Mouse (Mus musculus) B cell, adult 2 months (primary cell): ENCODE results near the gene Map2k2.
A peak's percentile ranks its signal among the peaks of the same experiment; 100 is the strongest.
"Not testable (repeated sequence)": the region's sequence is repeated elsewhere in the genome, so short reads cannot be mapped to it uniquely, and the experiment has no call there.

Experiments
- DNase-seq, 2 experiments: peaks; one replicate each; pipeline ENCODE4 v3.0.0; 2022

The Map2k2 gene

DNA sequence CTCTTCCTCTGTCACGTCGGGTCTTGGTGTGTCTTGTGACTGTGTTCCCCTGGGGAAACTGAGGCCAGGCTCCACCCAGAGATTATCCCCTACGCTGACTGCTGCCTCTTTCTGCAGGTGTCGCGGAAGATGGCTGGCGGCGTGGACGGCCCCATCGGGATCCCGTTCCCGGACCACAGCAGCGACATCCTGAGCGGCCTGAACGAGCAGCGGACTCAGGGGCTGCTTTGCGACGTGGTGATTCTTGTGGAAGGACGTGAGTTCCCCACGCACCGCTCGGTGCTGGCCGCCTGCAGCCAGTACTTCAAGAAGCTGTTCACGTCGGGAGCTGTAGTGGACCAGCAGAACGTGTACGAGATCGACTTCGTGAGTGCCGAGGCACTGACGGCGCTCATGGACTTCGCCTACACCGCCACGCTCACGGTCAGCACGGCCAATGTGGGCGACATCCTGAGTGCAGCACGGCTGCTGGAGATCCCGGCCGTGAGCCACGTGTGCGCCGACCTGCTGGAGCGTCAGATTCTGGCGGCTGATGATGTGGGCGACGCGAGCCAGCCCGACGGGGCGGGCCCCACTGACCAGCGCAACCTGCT lies 38.2 kb downstream of the Map2k2 start:
- no peak for DNase-seq

DNA sequence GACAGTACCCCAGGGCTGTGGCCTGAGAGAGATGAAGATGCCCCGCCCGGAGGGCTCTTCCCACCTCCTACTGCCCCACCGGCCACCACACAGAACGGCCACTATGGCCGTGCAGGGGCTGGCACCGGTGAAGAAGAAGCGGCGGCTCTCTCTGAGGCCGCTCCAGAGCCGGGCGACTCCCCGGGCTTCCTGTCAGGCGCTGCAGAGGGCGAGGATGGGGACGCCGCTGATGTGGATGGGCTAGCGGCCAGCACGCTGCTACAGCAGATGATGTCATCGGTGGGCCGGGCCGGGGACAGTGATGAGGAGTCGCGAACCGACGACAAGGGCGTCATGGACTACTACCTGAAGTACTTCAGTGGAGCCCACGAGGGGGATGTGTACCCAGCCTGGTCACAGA lies 39.0 kb downstream of the Map2k2 start:
- no peak for DNase-seq

DNA sequence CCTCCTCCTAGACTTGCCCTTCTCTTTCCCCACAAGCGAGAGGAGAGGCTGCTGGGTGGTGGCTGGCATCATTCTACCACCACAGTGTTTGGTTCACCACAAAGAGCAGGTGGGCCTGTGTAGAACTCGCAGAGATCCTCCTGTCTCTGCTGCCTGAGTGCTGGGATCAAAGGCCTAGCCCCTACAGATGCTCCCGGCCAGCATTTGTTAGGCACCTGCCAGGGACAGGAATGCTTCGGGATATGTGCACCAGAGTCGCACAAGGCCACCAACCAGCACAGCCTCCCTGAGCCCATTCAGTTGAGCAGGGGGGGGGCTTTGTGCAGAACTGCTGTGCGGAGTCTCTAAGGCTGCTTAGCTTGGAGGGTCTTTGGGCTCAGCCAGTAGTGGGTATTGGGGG lies 39.6 kb downstream of the Map2k2 start:
- DNase-seq = no peak

DNA sequence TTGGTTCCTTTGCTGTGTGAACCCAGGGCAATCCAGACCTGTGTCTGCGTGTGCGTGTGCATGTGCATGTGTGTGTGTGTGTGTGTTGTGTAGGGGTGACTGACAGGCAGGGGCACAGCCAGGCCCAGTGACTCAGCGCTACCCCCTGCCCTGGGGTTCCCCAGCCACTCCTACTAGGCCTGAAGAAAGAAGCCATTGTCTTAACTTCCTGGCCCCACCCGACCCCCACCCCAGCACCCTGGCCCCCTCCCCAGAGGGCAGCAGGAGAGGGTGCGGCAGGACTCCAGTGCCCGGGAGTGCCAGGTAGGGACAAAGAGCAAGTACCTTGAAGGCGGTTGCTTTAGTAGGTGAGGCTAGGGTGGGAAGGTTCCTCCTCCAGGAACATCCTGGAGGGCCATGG lies 40.1 kb downstream of the Map2k2 start:
- DNase-seq = no peak

DNA sequence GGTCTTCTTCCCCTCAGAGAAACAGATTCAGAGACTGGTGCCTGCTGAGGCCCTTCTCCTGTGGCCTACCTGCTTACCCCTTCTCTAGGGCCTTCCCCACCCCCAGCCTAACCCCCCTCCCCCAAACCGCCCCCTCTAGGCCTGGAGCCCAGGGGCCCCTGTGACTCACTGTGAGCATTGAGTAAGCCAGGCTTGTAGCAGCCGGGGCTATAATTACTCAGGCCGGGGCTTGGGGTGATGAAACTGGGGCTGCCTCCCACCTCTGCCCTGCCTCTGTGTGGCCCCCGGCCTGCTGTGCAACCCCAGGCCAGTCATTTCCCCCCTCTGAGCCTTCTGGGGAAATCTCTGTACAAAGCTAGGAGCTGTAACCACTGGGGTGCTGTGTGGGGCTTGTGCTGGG lies 40.6 kb downstream of the Map2k2 start:
- DNase-seq = no peak

DNA sequence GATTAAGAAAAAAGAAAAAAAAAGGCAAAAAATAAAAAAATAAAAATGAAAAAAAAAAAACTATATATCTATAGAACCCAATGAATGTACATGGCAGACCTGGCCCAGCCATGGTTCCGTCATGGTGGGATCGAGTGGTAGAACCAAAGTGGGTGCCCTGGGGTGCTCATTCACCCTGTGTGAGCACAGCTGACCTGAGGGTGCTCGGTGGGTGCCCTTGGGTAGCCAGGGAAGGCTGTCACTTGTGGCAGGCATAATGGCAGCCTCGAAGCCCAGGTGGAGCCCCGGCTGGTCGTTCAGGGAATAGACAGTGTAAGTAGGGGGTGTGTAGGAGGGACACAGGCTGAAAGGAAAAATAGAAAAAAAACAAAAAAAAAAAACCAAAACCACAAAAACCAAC lies 45.5 kb downstream of the Map2k2 start:
- DNase-seq = no peak

DNA sequence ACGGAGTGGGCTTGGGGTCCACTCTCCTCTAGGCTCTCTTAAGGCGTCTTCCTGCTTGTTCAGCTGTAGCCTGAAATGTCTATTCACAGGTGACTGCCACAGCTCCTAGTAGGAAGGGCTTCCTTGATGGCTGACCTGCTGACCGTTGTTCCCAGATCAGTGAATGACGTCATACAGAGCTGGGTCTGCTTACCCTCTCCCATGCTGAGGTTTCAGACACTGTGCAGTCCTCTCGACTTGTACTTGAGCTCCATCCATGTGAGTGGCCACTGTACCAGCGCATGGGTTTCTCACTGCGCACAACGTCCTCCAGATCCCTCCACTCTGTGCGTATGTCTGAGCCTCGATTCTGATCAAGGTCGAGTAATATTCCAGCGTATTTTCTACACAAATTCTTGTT lies 46.9 kb downstream of the Map2k2 start:
- DNase-seq = no peak

DNA sequence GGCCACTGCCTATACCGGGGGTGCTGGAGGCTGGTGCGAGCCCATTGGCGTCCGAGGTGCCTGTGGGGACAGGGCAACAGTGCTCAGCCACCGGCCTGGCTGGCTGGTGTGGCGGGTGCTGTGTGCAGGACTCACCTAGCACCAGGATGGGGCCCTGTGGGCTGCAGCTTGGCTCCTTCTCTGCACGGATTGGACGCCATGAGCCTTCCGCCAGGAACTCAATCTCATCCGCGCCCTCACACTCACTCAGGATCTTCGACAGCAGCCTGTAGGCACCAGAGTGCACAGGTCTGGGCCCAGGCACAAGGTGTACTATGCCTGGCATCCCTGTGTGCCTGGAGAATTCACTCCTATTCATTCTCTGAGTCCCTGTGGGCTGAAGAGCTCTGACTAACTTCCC lies 48.6 kb downstream of the Map2k2 start:
- DNase-seq = no peak

DNA sequence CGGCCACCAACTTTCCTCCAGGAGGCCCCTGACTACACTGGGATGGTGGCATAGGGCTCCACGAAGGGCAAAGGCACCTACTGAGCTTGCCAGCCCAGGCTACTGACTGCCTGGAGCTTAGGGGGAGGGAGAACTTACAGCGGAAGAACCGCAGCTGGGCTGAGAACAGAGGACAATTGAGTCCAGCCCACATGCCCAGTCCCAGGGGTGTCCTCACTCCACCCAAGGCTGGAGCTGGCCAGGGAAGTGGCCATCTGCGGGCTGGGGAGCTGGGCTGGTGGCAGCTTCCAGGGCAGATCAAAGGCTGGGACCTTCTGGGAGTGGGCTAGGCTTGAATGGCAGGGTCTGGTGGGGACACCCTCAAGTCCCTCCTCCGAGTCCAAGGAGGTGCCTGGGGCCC lies 49.0 kb downstream of the Map2k2 start:
- DNase-seq = no peak

DNA sequence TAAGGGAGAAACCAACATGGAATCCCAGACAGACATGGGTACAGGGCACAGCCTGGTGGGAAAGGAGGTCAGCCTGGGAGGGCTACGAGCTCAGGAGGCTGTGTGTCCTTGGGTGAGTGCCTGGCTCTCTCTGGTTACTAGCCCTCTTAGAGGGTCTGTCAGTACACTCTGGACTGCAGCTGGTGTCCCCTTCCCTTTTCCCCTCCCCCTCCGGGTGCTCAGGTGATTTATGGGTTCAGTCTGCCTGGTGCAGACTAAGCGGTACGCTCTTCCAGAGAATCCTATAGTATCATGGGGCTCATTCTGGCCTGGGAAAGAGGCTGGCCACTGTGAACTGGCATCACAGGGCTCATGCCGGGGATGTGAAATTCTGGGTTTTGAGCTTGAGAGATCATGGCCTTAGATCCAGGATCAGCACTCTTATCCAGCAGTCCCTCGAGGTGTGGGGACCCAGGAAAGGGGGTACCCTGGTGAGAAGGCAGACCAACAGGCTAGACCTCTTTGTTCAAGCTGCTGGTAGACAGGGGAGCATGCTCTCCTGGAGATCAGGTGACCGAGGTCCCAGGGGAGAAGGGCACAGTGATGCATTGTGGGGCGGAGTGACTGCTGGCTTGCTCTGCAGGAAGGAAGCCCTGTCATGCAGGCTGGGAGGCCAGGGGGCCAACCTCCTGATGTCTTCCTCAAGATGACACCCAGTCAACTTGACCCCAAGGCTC lies 56.0 kb downstream of the Map2k2 start:
- DNase-seq = peak; percentile 97 to 99

DNA sequence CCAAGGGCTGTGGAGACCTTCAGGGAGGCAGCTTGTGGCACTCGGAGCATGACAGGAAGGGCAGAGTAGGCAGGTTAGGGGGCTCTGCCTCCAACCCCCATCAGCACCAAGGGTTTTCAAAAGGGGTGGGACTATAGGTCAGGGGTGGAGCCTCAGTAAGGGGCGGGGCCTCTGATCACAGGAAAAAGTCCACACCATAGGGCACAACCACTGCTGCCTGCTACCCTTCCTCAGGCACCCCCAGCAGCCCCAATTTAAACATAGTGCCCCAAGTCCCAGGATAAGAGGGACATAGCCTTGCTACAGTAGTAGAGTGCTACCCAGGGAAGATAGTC lies 56.6 kb downstream of the Map2k2 start:
- peak in 1 of 2 experiments; percentile 90 for DNase-seq

DNA sequence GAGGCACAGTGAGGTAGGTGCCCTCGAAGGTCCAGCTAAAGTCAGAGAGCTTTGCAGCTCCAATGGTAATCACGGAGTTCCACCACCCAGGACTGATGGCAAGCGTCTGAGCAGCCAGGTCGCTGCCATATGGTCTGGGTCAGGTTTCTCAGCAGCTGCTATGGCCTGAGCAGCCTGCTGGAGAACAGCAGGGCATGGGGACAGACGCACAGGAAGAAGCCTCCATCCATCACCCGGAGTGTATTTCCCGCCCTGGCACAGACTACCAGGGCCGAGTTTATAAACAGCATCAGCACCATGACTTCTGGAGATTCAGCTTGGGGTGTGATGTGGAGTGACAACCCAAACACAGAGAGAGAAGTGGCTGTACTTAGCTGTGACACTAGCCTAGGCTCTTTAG lies 59.4 kb downstream of the Map2k2 start:
- no peak for DNase-seq

DNA sequence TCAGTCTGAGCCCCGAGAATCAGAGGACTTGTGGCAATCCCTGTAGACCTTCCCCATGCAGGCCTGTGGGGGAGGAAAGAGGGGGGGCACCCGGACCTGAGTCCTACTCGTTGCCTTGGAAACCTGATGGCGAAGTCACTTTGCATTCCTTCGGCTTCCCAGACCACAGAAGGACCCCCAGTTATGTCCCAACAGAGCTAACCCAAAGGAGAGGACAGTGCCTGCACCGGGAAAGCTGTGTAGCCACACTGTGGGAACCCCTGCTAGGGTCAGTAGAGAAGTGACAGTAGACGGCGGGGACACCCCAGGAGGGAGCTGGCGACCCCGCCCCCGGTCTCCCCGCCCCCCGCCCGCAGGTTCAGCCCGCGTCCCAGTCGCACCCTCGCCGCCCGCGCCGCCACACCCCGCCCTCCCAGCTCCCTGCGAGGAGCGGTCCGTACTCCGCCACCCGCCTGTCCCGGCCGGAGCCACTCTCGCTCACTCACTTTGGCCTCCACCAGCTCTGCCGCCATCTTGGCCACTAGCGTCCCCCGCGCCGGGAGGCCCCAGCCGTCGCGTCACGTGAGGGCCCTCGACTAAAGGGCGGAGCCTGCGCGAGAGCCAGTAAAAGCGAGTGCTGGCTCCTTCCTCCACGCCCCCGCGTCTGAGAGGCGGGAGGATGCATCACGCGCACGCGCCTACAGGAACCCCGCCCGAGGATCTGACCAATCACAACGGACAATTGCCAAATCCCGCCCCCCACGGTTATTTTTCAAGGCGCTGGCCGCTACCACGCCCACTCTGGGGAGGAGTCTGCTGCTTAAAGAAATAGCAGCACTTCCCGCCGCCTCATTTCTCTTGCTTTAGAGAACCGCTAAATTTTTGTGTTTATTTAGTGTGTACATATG lies 61.7 kb downstream of the Map2k2 start, which contains the start of gene Pias4:
Pias4 (minus strand) TSS at position 724 of the 887 bp plus-strand sequence.
- peak; percentile 99 to 100 for DNase-seq

DNA sequence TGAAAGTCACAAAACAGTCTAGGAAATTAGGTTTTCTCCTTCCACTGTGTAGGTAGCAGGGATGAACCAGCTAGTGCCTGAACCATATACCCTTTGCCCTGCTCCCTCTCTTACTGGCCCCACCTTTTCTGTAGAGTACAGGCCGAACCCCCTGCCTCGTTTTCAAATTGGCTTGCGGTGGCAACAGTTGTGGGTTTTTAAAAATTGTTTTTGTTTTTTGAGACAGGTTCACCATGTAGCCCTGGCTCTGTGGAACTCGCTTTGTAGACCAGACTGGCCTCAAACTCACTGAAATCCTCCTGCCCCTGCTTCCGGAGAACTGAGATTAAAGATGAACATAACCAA lies 62.3 kb downstream of the Map2k2 start:
- DNase-seq = no peak

DNA sequence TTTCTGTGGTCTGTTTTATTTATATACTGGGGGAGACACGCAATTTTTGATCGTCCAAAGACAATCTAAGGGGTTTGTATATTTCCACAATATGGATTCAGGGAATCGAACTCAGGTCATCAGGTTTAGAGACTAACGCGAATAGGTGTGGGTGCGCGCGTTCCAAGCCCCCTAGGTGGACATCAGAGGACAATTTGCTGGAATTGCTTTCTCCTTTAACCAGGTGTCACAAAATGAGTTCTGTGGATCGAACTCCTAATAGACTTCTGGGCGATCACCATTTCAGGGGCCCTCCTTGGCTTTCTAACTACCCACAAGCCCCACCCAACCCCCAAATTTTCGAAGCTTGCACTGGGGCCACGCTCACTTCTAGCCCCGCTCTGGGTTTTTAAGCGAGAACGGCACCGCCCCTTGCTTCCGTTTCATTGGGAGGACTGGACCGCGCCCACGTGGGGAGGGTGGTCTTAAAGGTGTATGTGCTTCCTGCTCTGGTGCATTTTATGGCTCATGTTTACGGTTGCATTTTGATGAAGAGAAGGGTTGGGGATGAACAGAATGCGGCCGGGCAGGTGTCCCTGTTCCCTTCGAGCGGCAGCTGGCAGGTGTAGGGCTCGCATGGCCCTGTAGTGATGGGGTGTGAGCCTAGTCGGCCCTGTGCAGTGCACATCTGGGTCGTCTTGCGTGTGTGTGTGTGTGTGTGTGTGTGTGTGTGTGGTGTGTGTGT lies 63.0 kb downstream of the Map2k2 start:
- peak; percentile 86 to 91 for DNase-seq

DNA sequence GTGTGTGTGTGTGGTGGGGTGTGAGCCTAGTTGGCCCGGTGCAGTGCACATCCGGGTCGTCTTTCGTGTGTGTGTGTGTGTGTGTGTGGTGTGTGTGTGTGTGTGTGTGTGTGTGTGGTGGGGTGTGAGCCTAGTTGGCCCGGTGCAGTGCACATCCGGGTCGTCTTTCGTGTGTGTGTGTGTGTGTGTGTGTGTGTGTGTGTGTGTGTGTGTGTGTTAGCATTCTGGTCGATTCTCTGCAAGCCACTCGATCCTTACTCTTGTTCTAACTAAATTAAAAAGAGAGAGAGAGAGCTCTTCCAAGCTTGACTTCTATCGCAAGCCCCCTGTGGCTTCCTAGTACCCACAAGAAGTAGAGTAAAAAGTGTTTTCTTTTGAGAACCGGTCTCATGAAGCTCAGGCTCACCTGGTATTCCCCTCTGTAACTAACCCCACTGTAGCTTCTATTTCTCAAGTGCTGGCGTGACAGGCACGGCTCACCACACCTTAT lies 63.7 kb downstream of the Map2k2 start:
- peak; percentile 70 to 73 for DNase-seq

DNA sequence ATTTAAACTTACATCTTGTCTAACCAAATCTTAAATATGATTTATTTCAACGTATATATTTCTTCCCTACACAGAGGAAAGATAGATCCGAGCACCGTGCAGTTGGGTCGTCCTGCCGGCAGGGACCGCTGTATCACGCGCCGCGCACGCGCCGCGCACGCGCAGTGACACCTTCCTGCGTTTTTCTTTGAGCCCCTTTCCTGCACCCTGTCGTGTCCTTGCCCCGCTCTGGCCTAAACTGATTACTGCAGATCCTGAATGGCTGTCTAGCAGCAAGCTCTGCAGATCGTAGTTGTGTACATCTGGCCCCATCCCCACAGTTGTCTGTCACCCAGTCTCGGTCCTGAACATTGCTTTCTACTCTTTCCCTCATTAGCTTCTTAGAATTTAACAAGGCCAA lies 67.4 kb downstream of the Map2k2 start:
- peak; percentile 87 to 88 for DNase-seq

DNA sequence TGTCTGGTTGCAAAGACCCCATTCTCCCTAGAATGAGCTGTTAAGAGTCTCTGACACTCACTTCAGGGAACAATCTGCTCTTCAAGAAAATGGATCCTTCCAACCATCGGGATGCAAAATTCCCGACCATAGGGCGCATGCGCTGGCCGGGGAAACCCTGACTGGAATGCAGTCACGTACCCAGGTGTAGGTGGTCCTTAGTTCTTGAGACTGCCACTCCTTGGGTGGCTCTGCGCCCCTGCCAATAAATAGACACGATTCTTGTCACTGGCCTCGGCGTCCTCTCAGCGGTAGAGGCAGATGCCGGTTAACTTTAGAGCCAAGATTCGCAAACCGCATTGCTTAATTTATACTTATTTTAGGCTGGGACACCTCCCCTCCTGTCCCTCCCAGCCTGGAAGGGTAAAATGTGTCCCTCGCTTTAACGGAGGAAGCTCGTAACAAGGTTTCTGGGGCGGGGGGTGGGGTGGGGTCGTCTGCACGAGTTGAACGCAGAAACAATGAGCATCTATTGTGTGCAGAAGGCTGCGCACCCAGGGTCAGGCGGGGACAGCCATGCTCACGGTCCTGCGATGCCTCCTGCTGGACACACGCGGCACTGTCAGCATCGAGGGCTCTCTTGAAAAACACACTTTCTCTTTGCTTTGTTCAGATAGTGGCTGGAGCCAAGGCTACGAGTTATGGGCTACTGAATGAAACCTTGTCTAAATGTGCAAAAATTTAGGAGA lies 69.1 kb downstream of the Map2k2 start:
- peak; percentile 91 for DNase-seq

DNA sequence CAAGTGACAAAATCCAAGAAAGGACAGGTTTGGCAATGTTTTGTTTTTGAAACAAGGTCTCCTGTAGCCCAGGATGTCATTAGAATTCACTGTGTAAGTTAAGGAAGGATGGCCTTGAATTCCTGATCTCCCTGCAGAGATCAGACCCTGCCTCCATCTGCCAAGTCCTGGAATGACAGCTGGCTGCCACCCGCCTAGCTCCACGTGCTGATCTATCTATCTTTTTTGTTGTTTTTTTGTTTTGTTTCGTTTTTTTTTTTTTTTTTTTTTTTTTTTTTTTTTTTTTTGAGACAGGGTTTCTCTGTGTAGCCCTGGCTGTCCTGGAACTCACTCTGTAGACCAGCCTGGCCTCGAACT lies 69.6 kb downstream of the Map2k2 start:
- DNase-seq = not testable (repeated sequence)

DNA sequence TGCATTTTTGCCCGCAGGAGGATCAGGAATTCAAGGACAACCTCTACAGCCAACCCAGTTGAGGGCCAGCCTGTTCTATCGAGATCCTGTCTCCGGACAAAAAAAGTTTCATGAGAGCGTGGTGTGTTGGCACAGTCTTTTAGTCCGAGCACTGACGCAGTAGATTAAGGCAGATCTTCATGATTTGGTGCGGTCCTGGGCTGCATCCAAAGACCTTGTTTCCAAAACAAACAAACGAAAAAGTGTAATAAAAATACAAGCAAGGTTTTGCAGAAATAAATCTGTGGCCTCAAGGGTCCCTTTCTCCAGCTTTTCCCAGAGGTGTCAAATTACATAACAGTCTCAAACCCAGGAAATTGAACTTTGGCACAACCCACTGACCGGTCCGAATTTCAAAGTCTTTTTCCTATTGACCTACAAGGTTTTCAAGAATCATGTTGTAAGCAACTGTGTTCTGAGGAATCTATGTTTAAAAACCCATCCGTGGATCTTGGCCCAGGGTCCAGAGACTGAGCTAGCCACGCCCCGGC lies 70.3 kb downstream of the Map2k2 start:
- DNase-seq = no peak

DNA sequence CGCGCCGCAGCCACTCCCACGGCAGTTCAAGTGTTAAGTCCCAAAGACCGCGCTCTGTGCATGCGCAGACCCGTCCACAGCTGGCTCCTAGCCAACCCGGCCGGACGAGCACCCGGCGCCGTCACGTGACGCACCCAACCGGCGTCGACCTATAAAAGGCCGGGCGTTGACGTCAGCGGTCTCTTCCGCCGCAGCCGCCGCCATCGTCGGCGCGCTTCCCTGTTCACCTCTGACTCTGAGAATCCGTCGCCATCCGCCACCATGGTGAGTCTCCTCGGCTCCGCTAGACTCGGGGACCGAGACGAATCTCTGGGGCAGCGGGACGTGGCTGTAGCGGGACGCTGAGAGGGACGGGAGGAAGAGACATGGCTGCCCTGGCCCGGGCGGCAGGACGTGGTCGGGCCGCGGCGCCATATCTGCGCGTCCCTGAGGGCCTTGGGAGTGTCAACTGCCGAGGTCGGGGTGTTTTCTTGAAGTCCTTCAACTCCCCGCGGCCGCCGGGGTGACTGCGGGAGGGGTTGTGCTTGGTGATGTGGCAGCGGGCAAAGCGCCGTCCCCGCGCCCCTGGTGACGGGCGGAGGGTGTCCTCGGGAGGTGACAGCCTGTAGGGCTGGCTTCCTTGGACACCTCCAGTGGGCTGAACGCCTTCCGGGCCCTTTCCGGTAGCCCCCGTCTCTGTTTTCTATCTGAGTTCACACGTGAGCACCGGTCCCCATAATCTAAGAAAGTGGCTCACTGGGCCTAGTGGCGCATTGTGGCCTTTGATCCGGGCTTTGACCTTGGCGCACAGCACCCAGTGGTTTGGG lies 71.0 kb downstream of the Map2k2 start, which contains the start of gene Eef2:
Eef2 (plus strand) TSS at position 166 of the 806 bp plus-strand sequence.
- DNase-seq = peak; percentile 98
